ENCODE assay signal across 16 mouse cellular contexts in the genomic region with DNA sequence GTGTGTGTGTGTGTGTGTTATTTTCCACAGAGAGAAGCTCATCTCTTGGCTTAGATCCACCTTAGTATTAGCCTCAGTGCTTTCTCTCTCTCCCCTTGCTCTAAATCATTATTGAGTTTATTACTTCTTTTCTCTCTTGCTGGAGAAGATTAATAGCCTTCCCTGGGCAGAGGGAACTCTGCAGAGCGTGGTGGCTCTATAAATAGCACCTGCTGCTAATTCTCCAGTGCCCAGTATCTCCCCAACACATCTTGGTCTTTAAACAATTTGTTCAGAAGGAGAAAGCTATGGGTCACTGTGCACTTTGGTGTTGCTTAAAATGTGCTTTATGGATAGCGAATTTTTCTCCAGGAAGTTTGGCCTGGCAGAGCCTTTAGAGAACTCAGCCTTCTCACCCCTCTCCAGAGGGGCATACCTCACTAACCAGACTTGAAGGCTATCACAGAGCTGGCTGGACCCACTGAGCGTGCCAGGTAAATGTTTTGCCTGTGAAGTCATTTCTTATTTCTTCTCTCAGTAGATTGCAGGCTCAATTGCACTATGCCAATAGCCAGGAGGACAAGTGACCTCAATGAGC.
DNase-seq lines count a peak whose midpoint lies in the region; ATAC-seq and TF ChIP-seq lines count a peak whose summit lies in the region.
"Had no signal": no experiment of that assay in that cellular context is flagged by ENCODE, and none has a peak within 500 bp of the region (broad histone marks: within the 10 kb centered on the region; RNA-seq: fewer than 3 reads in every experiment).

No protein-coding gene starts in this region.

- DNase-seq in heart, adult 18-20 months: peak; percentile 7 to 28
- DNase-seq in heart, postnatal 4 days: no peak
- DNase-seq in midbrain, postnatal 0 days (ENCODE audit: low spot score): peak; percentile 42
- no peak for DNase-seq in midbrain, embryonic 11.5 days (ENCODE audit: low spot score, missing footprints)
- DNase-seq in spleen, postnatal 10 days (ENCODE audit: low spot score in 2 of 2): no peak
- DNase-seq in liver: no peak
- DNase-seq: adrenal gland, adult 8-10 months; cerebellum, adult 9-11 months; gastrocnemius, adult 2 months; right cerebral cortex, postnatal 25 days had no signal

- no peaks in the 10 kb centered on the region for H3K4me1 ChIP-seq in intestine, embryonic 16.5 days (ENCODE audit: control insufficient read depth, insufficient read depth, low read length)
- H3K4me1 ChIP-seq in intestine, postnatal 0 days (replicated peaks; ENCODE audit: control insufficient read depth, insufficient read depth, low read length): no peaks in the 10 kb centered on the region
- H3K4me1 ChIP-seq in midbrain, postnatal 0 days (ENCODE audit: insufficient read depth, low read length): no peaks in the 10 kb centered on the region
- no peaks in the 10 kb centered on the region for H3K4me1 ChIP-seq in midbrain, embryonic 11.5 days (ENCODE audit: control insufficient read depth, insufficient read depth, low read length)
- H3K4me1 ChIP-seq: forebrain, embryonic 12.5 days; liver, embryonic 15.5 days; midbrain, embryonic 13.5 days had no signal

- ATAC-seq in intestine, embryonic 16.5 days: 0 out of 2 replicates have a peak, but pooled peaks have one; percentile 31
- ATAC-seq in intestine, postnatal 0 days: no peak
- ATAC-seq in midbrain, postnatal 0 days (ENCODE audit: low FRiP score): no peak
- ATAC-seq in midbrain, embryonic 11.5 days (ENCODE audit: low FRiP score): no peak
- ATAC-seq: midbrain, embryonic 13.5 days had no signal

- no peaks in the 10 kb centered on the region for H3K9me3 ChIP-seq in intestine, embryonic 16.5 days (ENCODE audit: control insufficient read depth, low read length)
- no peaks in the 10 kb centered on the region for H3K9me3 ChIP-seq in intestine, postnatal 0 days (ENCODE audit: control insufficient read depth)
- H3K9me3 ChIP-seq in midbrain, postnatal 0 days (ENCODE audit: low read length): no peaks in the 10 kb centered on the region
- no peaks in the 10 kb centered on the region for H3K9me3 ChIP-seq in midbrain, embryonic 11.5 days (ENCODE audit: control insufficient read depth, low read length)
- H3K9me3 ChIP-seq: forebrain, embryonic 12.5 days; liver, embryonic 15.5 days; midbrain, embryonic 13.5 days had no signal

- no peaks in the 10 kb centered on the region for H3K36me3 ChIP-seq in intestine, embryonic 16.5 days (ENCODE audit: control insufficient read depth, insufficient read depth, low read length)
- no peaks in the 10 kb centered on the region for H3K36me3 ChIP-seq in intestine, postnatal 0 days (ENCODE audit: control insufficient read depth, insufficient read depth)
- no peaks in the 10 kb centered on the region for H3K36me3 ChIP-seq in midbrain, postnatal 0 days (ENCODE audit: insufficient read depth, low read length)
- H3K36me3 ChIP-seq in midbrain, embryonic 11.5 days (ENCODE audit: control insufficient read depth, insufficient read depth, low read length): no peaks in the 10 kb centered on the region
- H3K36me3 ChIP-seq: forebrain, embryonic 12.5 days; liver, embryonic 15.5 days; midbrain, embryonic 13.5 days had no signal

- no peaks in the 10 kb centered on the region for H3K27me3 ChIP-seq in intestine, embryonic 16.5 days (replicated peaks; ENCODE audit: control insufficient read depth, insufficient read depth, low read length)
- H3K27me3 ChIP-seq in intestine, postnatal 0 days (replicated peaks; ENCODE audit: control insufficient read depth, insufficient read depth, low read length): no peaks in the 10 kb centered on the region
- H3K27me3 ChIP-seq in midbrain, postnatal 0 days (ENCODE audit: insufficient read depth, low read length): no peaks in the 10 kb centered on the region
- no peaks in the 10 kb centered on the region for H3K27me3 ChIP-seq in midbrain, embryonic 11.5 days (ENCODE audit: control insufficient read depth, insufficient read depth, low read length)
- H3K27me3 ChIP-seq: forebrain, embryonic 12.5 days; liver, embryonic 15.5 days; midbrain, embryonic 13.5 days had no signal

- no peak overlapping the region for H3K27ac ChIP-seq in intestine, embryonic 16.5 days (ENCODE audit: low read length)
- H3K27ac ChIP-seq in intestine, postnatal 0 days (ENCODE audit: low read depth, low read length): no peak overlapping the region
- H3K27ac ChIP-seq in midbrain, postnatal 0 days (ENCODE audit: low read depth, low read length): no peak overlapping the region
- H3K27ac ChIP-seq in midbrain, embryonic 11.5 days (ENCODE audit: low read depth, low read length): no peak overlapping the region
- H3K27ac ChIP-seq: forebrain, embryonic 12.5 days; gastrocnemius, adult 2 months; liver, embryonic 15.5 days; macrophage; midbrain, embryonic 13.5 days had no signal

- H3K9ac ChIP-seq in intestine, embryonic 16.5 days (ENCODE audit: low read depth, low read length): no peak overlapping the region
- no peak overlapping the region for H3K9ac ChIP-seq in intestine, postnatal 0 days (ENCODE audit: low read depth, low read length)
- no peak overlapping the region for H3K9ac ChIP-seq in midbrain, postnatal 0 days (replicated peaks; ENCODE audit: low read length, poor library complexity, severe bottlenecking)
- H3K9ac ChIP-seq in midbrain, embryonic 11.5 days (ENCODE audit: low read length): no peak overlapping the region
- H3K9ac ChIP-seq: forebrain, embryonic 12.5 days; liver, embryonic 15.5 days; midbrain, embryonic 13.5 days had no signal

- no peak for TF ChIP-seq CTCF in intestine, postnatal 0 days (IDR thresholded peaks at IDR 0.05; ENCODE audit: low read depth)
- TF ChIP-seq CTCF in midbrain, postnatal 0 days (IDR thresholded peaks at IDR 0.05): no peak

- H3K4me3 ChIP-seq in intestine, embryonic 16.5 days (ENCODE audit: low read length): no peak overlapping the region
- no peak overlapping the region for H3K4me3 ChIP-seq in intestine, postnatal 0 days (ENCODE audit: low read depth, low read length)
- no peak overlapping the region for H3K4me3 ChIP-seq in midbrain, postnatal 0 days (ENCODE audit: low read depth, low read length)
- H3K4me3 ChIP-seq in midbrain, embryonic 11.5 days (ENCODE audit: low read depth, low read length): no peak overlapping the region
- H3K4me3 ChIP-seq: forebrain, embryonic 12.5 days; gastrocnemius, adult 2 months; liver, embryonic 15.5 days; midbrain, embryonic 13.5 days had no signal

- H3K4me2 ChIP-seq in intestine, embryonic 16.5 days (ENCODE audit: low read depth, low read length): no peak overlapping the region
- H3K4me2 ChIP-seq in intestine, postnatal 0 days (replicated peaks; ENCODE audit: low read depth): no peak overlapping the region
- no peak overlapping the region for H3K4me2 ChIP-seq in midbrain, postnatal 0 days (ENCODE audit: low read depth, low read length, poor library complexity, severe bottlenecking)
- no peak overlapping the region for H3K4me2 ChIP-seq in midbrain, embryonic 11.5 days
- H3K4me2 ChIP-seq: forebrain, embryonic 12.5 days; liver, embryonic 15.5 days; midbrain, embryonic 13.5 days had no signal

- 36% methylated on average over 3 of the region's 3 CpGs for WGBS in intestine, embryonic 16.5 days
- 46% methylated on average over 3 of the region's 3 CpGs for WGBS in intestine, postnatal 0 days
- 67% methylated on average over 3 of the region's 3 CpGs for WGBS in midbrain, postnatal 0 days
- 78% methylated on average over 3 of the region's 3 CpGs for WGBS in midbrain, embryonic 11.5 days

Comparison
In these comparisons a context has a peak if more than half of its experiments do, and no peak if none do; other contexts are left out.
1. DNase-seq: peak in heart, adult 18-20 months (2 of 2) and midbrain, postnatal 0 days (single experiment); none in heart, postnatal 4 days (single experiment), midbrain, embryonic 11.5 days (single experiment), spleen, postnatal 10 days (0 of 2) and liver (single experiment).